In the genomic region with DNA sequence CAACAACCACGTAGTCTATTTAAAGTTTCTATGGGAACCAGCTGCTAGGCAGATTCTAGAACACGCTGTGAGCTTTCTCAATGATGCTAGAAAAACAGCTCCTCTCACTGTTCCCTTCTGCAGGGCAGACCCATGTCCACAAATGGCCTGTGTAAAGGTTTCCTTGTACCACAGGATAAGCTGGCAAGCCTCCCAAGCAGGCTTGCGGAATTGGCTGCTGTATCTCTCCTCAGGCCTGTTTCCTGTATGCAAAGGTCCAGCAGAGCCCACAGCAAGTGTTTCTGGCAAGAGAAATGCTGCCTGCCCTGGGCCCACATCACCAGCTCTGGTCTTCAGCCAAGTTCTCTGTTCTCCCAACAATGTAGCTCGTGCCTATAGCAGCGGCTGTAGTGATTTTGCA, we compare ENCODE assay signal across 9 mouse cellular contexts.
A peak's percentile ranks its signal among the peaks of the same experiment; 100 is the strongest.
DNase-seq lines count a peak whose midpoint lies in the region; ATAC-seq and TF ChIP-seq lines count a peak whose summit lies in the region.
"Had no signal": no experiment of that assay in that cellular context is flagged by ENCODE, and none has a peak within 500 bp of the region (broad histone marks: within the 10 kb centered on the region; RNA-seq: fewer than 3 reads in every experiment).

No protein-coding gene starts in this region.

- no peak for TF ChIP-seq CTCF in liver, postnatal 0 days (IDR thresholded peaks at IDR 0.05; ENCODE audit: low read depth)
- TF ChIP-seq CTCF in layer of hippocampus, adult 2 months (conservative IDR thresholded peaks at IDR 0.05) = no peak
- no peak for TF ChIP-seq CTCF in stomach, postnatal 0 days (IDR thresholded peaks at IDR 0.05; ENCODE audit: low read depth)

- H3K4me1 ChIP-seq in liver, postnatal 0 days (ENCODE audit: insufficient read depth) = no peaks in the 10 kb centered on the region
- 0 out of 2 replicates have a peak, but pooled peaks cover 2% of the 10 kb centered on the region for H3K4me1 ChIP-seq in liver, embryonic 12.5 days
- peaks cover 7 to 20% of the 10 kb centered on the region in 2 experiments for H3K4me1 ChIP-seq in heart, embryonic 14.5 days (ENCODE audit: control insufficient read depth in 2 of 2, insufficient read depth in 2 of 2, low read length in 2 of 2)
- H3K4me1 ChIP-seq in lung, embryonic 16.5 days (replicated peaks; ENCODE audit: control insufficient read depth, insufficient read depth, low read length) = peaks cover 9% of the 10 kb centered on the region
- H3K4me1 ChIP-seq in stomach, postnatal 0 days (replicated peaks; ENCODE audit: control insufficient read depth, insufficient read depth) = no peaks in the 10 kb centered on the region

- H3K36me3 ChIP-seq in liver, postnatal 0 days (replicated peaks; ENCODE audit: insufficient read depth, low read length) = no peaks in the 10 kb centered on the region
- H3K36me3 ChIP-seq in liver, embryonic 12.5 days = no peaks in the 10 kb centered on the region
- no peaks in the 10 kb centered on the region for H3K36me3 ChIP-seq in heart, embryonic 14.5 days (ENCODE audit: control insufficient read depth, insufficient read depth, low read length)
- H3K36me3 ChIP-seq in lung, embryonic 16.5 days (ENCODE audit: control insufficient read depth, insufficient read depth, low read length) = no peaks in the 10 kb centered on the region
- H3K36me3 ChIP-seq in stomach, postnatal 0 days (ENCODE audit: control insufficient read depth, insufficient read depth, low read length) = no peaks in the 10 kb centered on the region

- H3K9me3 ChIP-seq in liver, postnatal 0 days (ENCODE audit: low read length) = no peaks in the 10 kb centered on the region
- no peaks in the 10 kb centered on the region for H3K9me3 ChIP-seq in liver, embryonic 12.5 days (replicated peaks)
- H3K9me3 ChIP-seq in heart, embryonic 14.5 days (ENCODE audit: control insufficient read depth, low read length) = no peaks in the 10 kb centered on the region
- no peaks in the 10 kb centered on the region for H3K9me3 ChIP-seq in lung, embryonic 16.5 days (ENCODE audit: control insufficient read depth, low read length)
- no peaks in the 10 kb centered on the region for H3K9me3 ChIP-seq in stomach, postnatal 0 days (ENCODE audit: control insufficient read depth, low read length)

- H3K4me3 ChIP-seq in liver, postnatal 0 days (ENCODE audit: low read depth, low read length) = no peak overlapping the region
- no peak overlapping the region for H3K4me3 ChIP-seq in liver, embryonic 12.5 days
- H3K4me3 ChIP-seq in heart, embryonic 14.5 days (ENCODE audit: control insufficient read depth in 1 of 2, insufficient read depth in 1 of 2, low read depth in 1 of 2, low read length in 2 of 2) = no peak overlapping the region
- H3K4me3 ChIP-seq in layer of hippocampus, adult 2 months = no peak overlapping the region
- H3K4me3 ChIP-seq in lung, embryonic 16.5 days (ENCODE audit: low read length) = no peak overlapping the region
- no peak overlapping the region for H3K4me3 ChIP-seq in stomach, postnatal 0 days (ENCODE audit: low read depth, low read length)
- H3K4me3 ChIP-seq: erythroblast, embryonic 14.5 days had no signal

- no peaks in the 10 kb centered on the region for H3K27me3 ChIP-seq in liver, postnatal 0 days (ENCODE audit: insufficient read depth, low read length)
- no peaks in the 10 kb centered on the region for H3K27me3 ChIP-seq in liver, embryonic 12.5 days (replicated peaks)
- H3K27me3 ChIP-seq in heart, embryonic 14.5 days (ENCODE audit: control insufficient read depth, insufficient read depth, low read length) = no peaks in the 10 kb centered on the region
- no peaks in the 10 kb centered on the region for H3K27me3 ChIP-seq in lung, embryonic 16.5 days (ENCODE audit: control insufficient read depth, insufficient read depth, low read depth, low read length)
- H3K27me3 ChIP-seq in stomach, postnatal 0 days (ENCODE audit: control insufficient read depth, insufficient read depth, low read length) = no peaks in the 10 kb centered on the region

- no peak overlapping the region for H3K27ac ChIP-seq in liver, postnatal 0 days (ENCODE audit: low read depth)
- no peak overlapping the region for H3K27ac ChIP-seq in liver, embryonic 12.5 days
- H3K27ac ChIP-seq in heart, embryonic 14.5 days (replicated peaks in 1 of 2; ENCODE audit: control insufficient read depth in 1 of 2, insufficient read depth in 1 of 2, low read depth in 2 of 2, low read length in 2 of 2) = peak overlapping the region; percentile 42 to 55; a peak in 3 of 4 replicates
- peak overlapping the region; percentile 88 for H3K27ac ChIP-seq in layer of hippocampus, adult 2 months
- H3K27ac ChIP-seq in lung, embryonic 16.5 days (ENCODE audit: low read length) = 0 out of 2 replicates have a peak overlapping the region, but pooled peaks have one; percentile 24
- no peak overlapping the region for H3K27ac ChIP-seq in stomach, postnatal 0 days (replicated peaks)

- no peak for ATAC-seq in liver, postnatal 0 days
- no peak for ATAC-seq in liver, embryonic 12.5 days
- ATAC-seq in heart, embryonic 14.5 days (ENCODE audit: insufficient number of reproducible peaks, insufficient read depth, low FRiP score, low read depth) = peak; percentile 85
- peak; percentile 88 for ATAC-seq in lung, embryonic 16.5 days (ENCODE audit: low read depth)
- 0 out of 2 replicates have a peak, but pooled peaks have one; percentile 60 for ATAC-seq in stomach, postnatal 0 days (ENCODE audit: low FRiP score, low TSS enrichment)
- no peak for ATAC-seq in erythroid progenitor cell, adult 5-6 weeks (replicated peaks; ENCODE audit: low FRiP score, poor library complexity, severe bottlenecking)

- H3K9ac ChIP-seq in liver, postnatal 0 days (replicated peaks) = no peak overlapping the region
- no peak overlapping the region for H3K9ac ChIP-seq in liver, embryonic 12.5 days
- H3K9ac ChIP-seq in heart, embryonic 14.5 days (ENCODE audit: low read length) = no peak overlapping the region
- H3K9ac ChIP-seq in lung, embryonic 16.5 days (ENCODE audit: low read length) = no peak overlapping the region
- H3K9ac ChIP-seq in stomach, postnatal 0 days (ENCODE audit: low read length) = no peak overlapping the region

- WGBS in liver, postnatal 0 days (ENCODE audit: insufficient replicate concordance) = 67% methylated on average over 5 of the region's 5 CpGs
- 61% methylated on average over 5 of the region's 5 CpGs for WGBS in liver, embryonic 12.5 days (ENCODE audit: insufficient replicate concordance)
- WGBS in heart, embryonic 14.5 days = 17% methylated on average over 5 of the region's 5 CpGs
- WGBS in lung, embryonic 16.5 days = 37% methylated on average over 5 of the region's 5 CpGs
- WGBS in stomach, postnatal 0 days = 52% methylated on average over 5 of the region's 5 CpGs

- no peak overlapping the region for H3K4me2 ChIP-seq in liver, postnatal 0 days (ENCODE audit: low read depth, low read length)
- H3K4me2 ChIP-seq in liver, embryonic 12.5 days = no peak overlapping the region
- no peak overlapping the region for H3K4me2 ChIP-seq in heart, embryonic 14.5 days (ENCODE audit: low read length)
- no peak overlapping the region for H3K4me2 ChIP-seq in lung, embryonic 16.5 days (ENCODE audit: low read depth, low read length)
- no peak overlapping the region for H3K4me2 ChIP-seq in stomach, postnatal 0 days (replicated peaks; ENCODE audit: low read depth)

- DNase-seq in liver, postnatal 0 days = peak; percentile 25
- DNase-seq in fibroblast of lung, adult 2 months (ENCODE audit: low read depth) = peak; percentile 68
- peak; percentile 43 to 57 for DNase-seq in layer of hippocampus, adult 2 months (ENCODE audit: low spot score in 2 of 2)
- peak; percentile 41 for DNase-seq in stomach, postnatal 0 days (ENCODE audit: low spot score)

- TF ChIP-seq EP300 in liver, postnatal 0 days (IDR thresholded peaks at IDR 0.05; ENCODE audit: low read depth) = no peak
- no peak for TF ChIP-seq EP300 in stomach, postnatal 0 days (optimal IDR thresholded peaks at IDR 0.05)

Comparison
In these comparisons a context has a peak if more than half of its experiments do, and no peak if none do; other contexts are left out.
1. ATAC-seq: peak in heart, embryonic 14.5 days (single experiment), lung, embryonic 16.5 days (single experiment) and stomach, postnatal 0 days (single experiment); none in liver, postnatal 0 days (single experiment), liver, embryonic 12.5 days (single experiment) and erythroid progenitor cell, adult 5-6 weeks (single experiment).
2. H3K27ac ChIP-seq: peak in heart, embryonic 14.5 days (2 of 2), layer of hippocampus, adult 2 months (single experiment) and lung, embryonic 16.5 days (single experiment); none in liver, postnatal 0 days (single experiment), liver, embryonic 12.5 days (single experiment) and stomach, postnatal 0 days (single experiment).
3. Peak in every context shown above with its lines, with median percentiles within 50 percentile points of each other: DNase-seq.